Comparison of ENCODE assay signal across 9 mouse cellular contexts in the genomic region with DNA sequence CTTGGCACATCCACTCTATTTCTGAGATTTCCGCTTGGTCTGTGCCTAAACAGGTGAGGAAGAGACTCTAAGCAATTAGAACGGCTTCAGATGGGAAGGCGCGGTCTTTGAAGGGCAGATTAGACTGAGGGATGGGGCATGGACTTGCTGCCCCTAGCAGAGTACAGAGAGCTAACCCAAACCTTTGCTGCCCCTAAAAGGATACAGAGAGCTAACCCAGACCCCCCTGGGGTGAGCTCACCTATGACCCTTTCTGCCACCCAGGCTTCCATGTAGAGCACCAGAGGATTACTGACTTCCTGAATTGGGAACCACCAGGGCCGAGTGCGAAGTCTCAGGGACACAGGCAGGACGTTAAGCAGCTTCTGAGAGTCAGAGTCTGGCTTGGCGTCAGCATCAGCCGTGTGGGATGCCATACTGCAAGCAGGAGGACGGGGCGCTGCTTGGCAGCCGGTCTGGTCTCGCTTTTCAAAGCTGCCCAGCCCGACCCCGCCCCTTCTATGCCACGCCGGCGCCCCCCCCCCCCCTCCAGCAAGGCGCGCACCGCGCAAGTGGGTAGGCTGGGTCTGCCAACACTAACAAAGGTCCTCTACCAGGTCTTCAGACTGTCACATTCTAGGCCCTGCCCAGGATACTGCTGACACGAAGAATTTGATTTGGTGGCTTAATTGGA. TPM values are rescaled to one million over a fixed set of nuclear protein-coding genes. Genes with fewer than 3 reads are reported as not detected.
DNase-seq lines count a peak whose midpoint lies in the region; ATAC-seq lines count a peak whose summit lies in the region.
"Had no signal": no experiment of that assay in that cellular context is flagged by ENCODE, and none has a peak within 500 bp of the region (broad histone marks: within the 10 kb centered on the region; RNA-seq: fewer than 3 reads in every experiment).

Gene Ooep, minus strand, starts transcription at position 613 of the 673 bp plus-strand sequence.

- peak within 1 kb of the TSS; percentile 46 for H3K4me3 ChIP-seq in heart, embryonic 13.5 days
- peak within 1 kb of the TSS; percentile 56 for H3K4me3 ChIP-seq in embryonic facial prominence, embryonic 10.5 days
- H3K4me3 ChIP-seq in intestine, embryonic 15.5 days (replicated peaks): peak within 1 kb of the TSS; percentile 25

- peaks cover 12% of the 10 kb centered on the region for H3K4me1 ChIP-seq in heart, embryonic 13.5 days
- H3K4me1 ChIP-seq in embryonic facial prominence, embryonic 10.5 days: peaks cover 12% of the 10 kb centered on the region
- 0 out of 2 replicates have a peak, but pooled peaks cover 7% of the 10 kb centered on the region for H3K4me1 ChIP-seq in intestine, embryonic 15.5 days (replicated peaks)

- H3K4me2 ChIP-seq in heart, embryonic 13.5 days: peak within 1 kb of the TSS; percentile 77
- peak within 1 kb of the TSS; percentile 64 for H3K4me2 ChIP-seq in intestine, embryonic 15.5 days (replicated peaks)

- DNase-seq in heart, postnatal 25 days (ENCODE audit: low spot score): no peak
- peak; percentile 54 for DNase-seq in ES-CJ7 (ENCODE audit: low read depth, low spot score)
- DNase-seq in embryonic facial prominence, embryonic 10.5 days (ENCODE audit: low spot score): peak; percentile 67
- peak; percentile 7 for DNase-seq in lung, postnatal 36 days
- peak; percentile 28 for DNase-seq in right cerebral cortex, postnatal 25 days
- no peak for DNase-seq in urinary bladder, postnatal 25 days (ENCODE audit: low spot score)

- H3K9me3 ChIP-seq in heart, embryonic 13.5 days: no peaks in the 10 kb centered on the region
- no peaks in the 10 kb centered on the region for H3K9me3 ChIP-seq in embryonic facial prominence, embryonic 10.5 days
- H3K9me3 ChIP-seq in intestine, embryonic 15.5 days: no peaks in the 10 kb centered on the region

- WGBS in heart, embryonic 13.5 days: 5% methylated on average over 23 of the region's 23 CpGs
- 3% methylated on average over 23 of the region's 23 CpGs for WGBS in embryonic facial prominence, embryonic 10.5 days
- 6% methylated on average over 22 of the region's 23 CpGs for WGBS in intestine, embryonic 15.5 days

- intact Hi-C loops in heart, postnatal 25 days (cut with DNase I): no loop called here

- no peaks in the 10 kb centered on the region for H3K36me3 ChIP-seq in heart, embryonic 13.5 days
- no peaks in the 10 kb centered on the region for H3K36me3 ChIP-seq in embryonic facial prominence, embryonic 10.5 days (replicated peaks)
- no peaks in the 10 kb centered on the region for H3K36me3 ChIP-seq in intestine, embryonic 15.5 days

- H3K9ac ChIP-seq in heart, embryonic 13.5 days: peak within 1 kb of the TSS; percentile 73
- H3K9ac ChIP-seq in intestine, embryonic 15.5 days: 0 out of 2 replicates have a peak within 1 kb of the TSS, but pooled peaks have one; percentile 17

- H3K27me3 ChIP-seq in heart, embryonic 13.5 days (replicated peaks): peaks cover 22% of the 10 kb centered on the region
- H3K27me3 ChIP-seq in embryonic facial prominence, embryonic 10.5 days (replicated peaks; ENCODE audit: low read depth, poor library complexity, severe bottlenecking): peaks cover 31% of the 10 kb centered on the region
- no peaks in the 10 kb centered on the region for H3K27me3 ChIP-seq in intestine, embryonic 15.5 days (replicated peaks)

- no peak; the same call in 1 of the 2 replicates for ATAC-seq in heart, embryonic 13.5 days (ENCODE audit: extremely low read depth, insufficient number of reproducible peaks, low FRiP score, low TSS enrichment)
- ATAC-seq in intestine, embryonic 15.5 days: peak; percentile 59

- H3K27ac ChIP-seq in heart, embryonic 13.5 days (replicated peaks): no peak within 1 kb of the TSS
- H3K27ac ChIP-seq in embryonic facial prominence, embryonic 10.5 days (replicated peaks): no peak within 1 kb of the TSS; the same call in 1 of the 2 replicates
- no peak within 1 kb of the TSS for H3K27ac ChIP-seq in intestine, embryonic 15.5 days

RNA-seq across cellular contexts. Expression of gene Ooep, which starts in this region (rescaled TPM):
- 0.52 and 0.80 TPM in 2 replicates for polyA plus RNA-seq in heart, embryonic 13.5 days (2015; fragmentation: Nextera tagmentation; extraction: Ambion mirVana)
- total RNA-seq in heart, postnatal 25 days (2021): not detected
- 0.80 and 0.96 TPM in 2 replicates for polyA plus RNA-seq in embryonic facial prominence, embryonic 10.5 days (2016; fragmentation: Nextera tagmentation; extraction: Ambion mirVana)
- 0.34 and 0.60 TPM in 2 replicates for polyA plus RNA-seq in intestine, embryonic 15.5 days (2015; fragmentation: Nextera tagmentation; extraction: Ambion mirVana)
- total RNA-seq: heart, postnatal 14 days had no signal

Comparison
In these comparisons a context has a peak if more than half of its experiments do, and no peak if none do; other contexts are left out.
1. Peak in DNase-seq and H3K4me3 ChIP-seq in embryonic facial prominence, embryonic 10.5 days; RNA of the gene not detected or under 1 TPM.
2. Peak in ATAC-seq, H3K4me3 ChIP-seq, H3K9ac ChIP-seq and H3K4me2 ChIP-seq in intestine, embryonic 15.5 days; RNA of the gene not detected or under 1 TPM.
3. DNase-seq: peak in ES-CJ7 (single experiment), lung, postnatal 36 days (single experiment) and right cerebral cortex, postnatal 25 days (single experiment); none in heart, postnatal 25 days (single experiment) and urinary bladder, postnatal 25 days (single experiment).
4. Peak in every context shown above with its lines, with median percentiles within 50 percentile points of each other: H3K4me3 ChIP-seq.